Mouse (Mus musculus) megakaryocyte, embryonic 14.5 days (primary cell): ENCODE measurements at regions not wholly inside any gene's neighbourhood (a gene's known extent, or its start where the extent isn't known, plus 50 kb on each side); places are given as distances from the start of the nearest gene placed in this dataset.

ENCODE experiments used
- H3K27me3 ChIP-seq: replicated peaks from 2 replicates; pipeline ENCODE3; 2012; ENCODE audit warnings: inconsistent platforms
- H3K36me3 ChIP-seq: replicated peaks from 2 replicates; pipeline ENCODE3; 2012; ENCODE audit warnings: low read length, inconsistent platforms, mixed read lengths
- H3K4me1 ChIP-seq: 2 replicates; pipeline ENCODE4 v1.6.1; 2012; ENCODE audit warnings: inconsistent platforms
- H3K4me3 ChIP-seq: replicated peaks from 2 replicates; pipeline ENCODE3; 2012; ENCODE audit warnings: moderate library complexity, mild to moderate bottlenecking, inconsistent platforms
- H3K9me3 ChIP-seq: 2 replicates; pipeline ENCODE4 v1.6.1; 2012; ENCODE audit warnings: inconsistent platforms
- FLI1 ChIP-seq: IDR thresholded peaks from 2 replicates; pipeline ENCODE4 v1.6.1; 2012; ENCODE audit warnings: low read length, inconsistent platforms, mixed read lengths
- GATA1 ChIP-seq: IDR thresholded peaks from 3 replicates; pipeline ENCODE4 v1.6.1; 2012; ENCODE audit warnings: mixed read lengths, low read length, inconsistent platforms, borderline replicate concordance

- Histone ChIP-seq H3K4me3 (no peak overlapping the region), H3K36me3 (no peaks in the 10 kb centered on the region), H3K4me1 (no peaks in the 10 kb centered on the region), H3K9me3 (peaks cover 4% of the 10 kb centered on the region; the same call in 1 of the 2 replicates), H3K27me3 (no peaks in the 10 kb centered on the region)
- TF ChIP-seq GATA1 (no peak), FLI1 (no peak)
These were observed 832.2 kb upstream of the Nudt12 start for GRCm38 (mm10) chr17:59845261-59845819.

GRCm38 (mm10) chr17:59805870-59806269 lies 792.7 kb upstream of the Nudt12 start:
- TF ChIP-seq FLI1: no peak
- TF ChIP-seq GATA1: no peak
- Histone ChIP-seq H3K4me3 (no peak overlapping the region), H3K4me1 (no peaks in the 10 kb centered on the region), H3K9me3 (no peaks in the 10 kb centered on the region), H3K27me3 (no peaks in the 10 kb centered on the region), H3K36me3 (no peaks in the 10 kb centered on the region)

- no peaks in the 10 kb centered on the region for H3K9me3 ChIP-seq
- H3K4me1 ChIP-seq: no peaks in the 10 kb centered on the region
- H3K36me3 ChIP-seq: no peaks in the 10 kb centered on the region
- no peak for TF ChIP-seq GATA1
- TF ChIP-seq FLI1: no peak
- no peak overlapping the region for H3K4me3 ChIP-seq
- no peaks in the 10 kb centered on the region for H3K27me3 ChIP-seq
These were observed 780.3 kb upstream of the Nudt12 start for GRCm38 (mm10) chr17:59793434-59793833.

- no peaks in the 10 kb centered on the region for H3K36me3 ChIP-seq
- no peaks in the 10 kb centered on the region for H3K27me3 ChIP-seq
- no peak overlapping the region for H3K4me3 ChIP-seq
- no peaks in the 10 kb centered on the region for H3K9me3 ChIP-seq
- H3K4me1 ChIP-seq: no peaks in the 10 kb centered on the region
- no peak for TF ChIP-seq FLI1
- no peak for TF ChIP-seq GATA1
These were observed 779.6 kb upstream of the Nudt12 start for GRCm38 (mm10) chr17:59792780-59793179.

- Histone ChIP-seq H3K36me3 (no peaks in the 10 kb centered on the region), H3K4me3 (no peak overlapping the region), H3K4me1 (no peaks in the 10 kb centered on the region), H3K9me3 (no peaks in the 10 kb centered on the region), H3K27me3 (no peaks in the 10 kb centered on the region)
- TF ChIP-seq FLI1 (no peak), GATA1 (no peak)
These were observed 760.9 kb upstream of the Nudt12 start for GRCm38 (mm10) chr17:59774075-59774474.

- TF ChIP-seq FLI1 (no peak), GATA1 (no peak)
- Histone ChIP-seq H3K4me3 (no peak overlapping the region), H3K9me3 (no peaks in the 10 kb centered on the region), H3K27me3 (no peaks in the 10 kb centered on the region), H3K36me3 (no peaks in the 10 kb centered on the region), H3K4me1 (no peaks in the 10 kb centered on the region)
These were observed 753.4 kb upstream of the Nudt12 start for GRCm38 (mm10) chr17:59766580-59766979.

GRCm38 (mm10) chr17:59764486-59764885 lies 751.3 kb upstream of the Nudt12 start:
- Histone ChIP-seq H3K36me3 (no peaks in the 10 kb centered on the region), H3K9me3 (no peaks in the 10 kb centered on the region), H3K4me3 (no peak overlapping the region), H3K4me1 (no peaks in the 10 kb centered on the region), H3K27me3 (no peaks in the 10 kb centered on the region)
- TF ChIP-seq FLI1: no peak
- no peak for TF ChIP-seq GATA1

GRCm38 (mm10) chr17:59762068-59762467 lies 748.9 kb upstream of the Nudt12 start:
- H3K27me3 ChIP-seq: no peaks in the 10 kb centered on the region
- no peaks in the 10 kb centered on the region for H3K4me1 ChIP-seq
- no peaks in the 10 kb centered on the region for H3K36me3 ChIP-seq
- no peaks in the 10 kb centered on the region for H3K9me3 ChIP-seq
- no peak overlapping the region for H3K4me3 ChIP-seq
- TF ChIP-seq GATA1 (no peak), FLI1 (no peak)

GRCm38 (mm10) chr17:59760889-59761288 lies 747.7 kb upstream of the Nudt12 start:
- TF ChIP-seq FLI1: no peak
- TF ChIP-seq GATA1: no peak
- Histone ChIP-seq H3K9me3 (no peaks in the 10 kb centered on the region), H3K4me3 (no peak overlapping the region), H3K4me1 (no peaks in the 10 kb centered on the region), H3K27me3 (no peaks in the 10 kb centered on the region), H3K36me3 (no peaks in the 10 kb centered on the region)

GRCm38 (mm10) chr17:59746106-59746505 lies 732.9 kb upstream of the Nudt12 start:
- H3K36me3 ChIP-seq: no peaks in the 10 kb centered on the region
- H3K4me3 ChIP-seq: no peak overlapping the region
- no peaks in the 10 kb centered on the region for H3K9me3 ChIP-seq
- H3K4me1 ChIP-seq: no peaks in the 10 kb centered on the region
- H3K27me3 ChIP-seq: no peaks in the 10 kb centered on the region
- no peak for TF ChIP-seq FLI1
- no peak for TF ChIP-seq GATA1
